Mouse (Mus musculus): ENCODE measurements around the gene Osbpl3. TPM values are rescaled to one million over a fixed set of nuclear protein-coding genes. Genes with fewer than 3 reads are reported as not detected.
"Not testable (repeated sequence)": the region's sequence is repeated elsewhere in the genome, so short reads cannot be mapped to it uniquely, and the experiment has no call there.

The Osbpl3 gene
- polyA plus RNA-seq, 1 experiment from 2014 or later = 8.7 TPM

- Histone ChIP-seq H3K27ac (ENCODE audit: low read depth, low read length) (no peak overlapping the region), H3K4me1 (replicated peaks; ENCODE audit: control insufficient read depth, insufficient read depth, low read length) (no peaks in the 10 kb centered on the region), H3K4me2 (ENCODE audit: low read depth, low read length, severe bottlenecking) (no peak overlapping the region), H3K4me3 (ENCODE audit: low read depth, low read length) (no peak overlapping the region), H3K9ac (ENCODE audit: low read length) (no peak overlapping the region), H3K9me3 (ENCODE audit: control insufficient read depth, low read length) (no peaks in the 10 kb centered on the region), H3K36me3 (ENCODE audit: control insufficient read depth, insufficient read depth, low read length) (no peaks in the 10 kb centered on the region), H3K27me3 (ENCODE audit: control insufficient read depth, insufficient read depth, low read length) (no peaks in the 10 kb centered on the region)
- DNase-seq (ENCODE audit: low spot score) (no peak), ATAC-seq (replicated peaks; ENCODE audit: low FRiP score) (no peak)
- WGBS = 92% methylated on average over 5 of the region's 5 CpGs
Measured at GRCm38 (mm10) chr6:50440966-50441862, 14.8 kb downstream of the Osbpl3 start.

- no peak overlapping the region for H3K4me2 ChIP-seq (ENCODE audit: low read depth, low read length, severe bottlenecking)
- DNase-seq (ENCODE audit: low spot score) (no peak), ATAC-seq (replicated peaks; ENCODE audit: low FRiP score) (no peak)
- H3K27ac ChIP-seq (ENCODE audit: low read depth, low read length) = no peak overlapping the region
- H3K9me3 ChIP-seq (ENCODE audit: control insufficient read depth, low read length) = no peaks in the 10 kb centered on the region
- no peaks in the 10 kb centered on the region for H3K36me3 ChIP-seq (ENCODE audit: control insufficient read depth, insufficient read depth, low read length)
- no peak overlapping the region for H3K9ac ChIP-seq (ENCODE audit: low read length)
- no peak overlapping the region for H3K4me3 ChIP-seq (ENCODE audit: low read depth, low read length)
- WGBS = 94% methylated on average over 7 of the region's 7 CpGs
- H3K27me3 ChIP-seq (ENCODE audit: control insufficient read depth, insufficient read depth, low read length) = no peaks in the 10 kb centered on the region
- no peaks in the 10 kb centered on the region for H3K4me1 ChIP-seq (replicated peaks; ENCODE audit: control insufficient read depth, insufficient read depth, low read length)
Measured at GRCm38 (mm10) chr6:50440197-50440596, 15.8 kb downstream of the Osbpl3 start.

GRCm38 (mm10) chr6:50438900-50439299 lies 17.1 kb downstream of the Osbpl3 start:
- not testable (repeated sequence) for H3K36me3 ChIP-seq (ENCODE audit: control insufficient read depth, insufficient read depth, low read length); ATAC-seq (replicated peaks; ENCODE audit: low FRiP score); H3K4me3 ChIP-seq (ENCODE audit: low read depth, low read length); H3K27ac ChIP-seq (ENCODE audit: low read depth, low read length); H3K4me1 ChIP-seq (replicated peaks; ENCODE audit: control insufficient read depth, insufficient read depth, low read length); H3K9ac ChIP-seq (ENCODE audit: low read length); H3K9me3 ChIP-seq (ENCODE audit: control insufficient read depth, low read length); DNase-seq (ENCODE audit: low spot score); H3K4me2 ChIP-seq (ENCODE audit: low read depth, low read length, severe bottlenecking); H3K27me3 ChIP-seq (ENCODE audit: control insufficient read depth, insufficient read depth, low read length)
- 97% methylated on average over 4 of the region's 4 CpGs for WGBS

GRCm38 (mm10) chr6:50437815-50438214 lies 18.2 kb downstream of the Osbpl3 start:
- Histone ChIP-seq H3K4me2 (ENCODE audit: low read depth, low read length, severe bottlenecking) (no peak overlapping the region), H3K9ac (ENCODE audit: low read length) (no peak overlapping the region), H3K27me3 (ENCODE audit: control insufficient read depth, insufficient read depth, low read length) (no peaks in the 10 kb centered on the region), H3K9me3 (ENCODE audit: control insufficient read depth, low read length) (no peaks in the 10 kb centered on the region), H3K4me1 (replicated peaks; ENCODE audit: control insufficient read depth, insufficient read depth, low read length) (0 out of 2 replicates have a peak, but pooled peaks cover 1% of the 10 kb centered on the region), H3K36me3 (ENCODE audit: control insufficient read depth, insufficient read depth, low read length) (no peaks in the 10 kb centered on the region), H3K4me3 (ENCODE audit: low read depth, low read length) (no peak overlapping the region), H3K27ac (ENCODE audit: low read depth, low read length) (no peak overlapping the region)
- 96% methylated on average over 2 of the region's 2 CpGs for WGBS
- ATAC-seq (replicated peaks; ENCODE audit: low FRiP score) (no peak), DNase-seq (ENCODE audit: low spot score) (no peak)

GRCm38 (mm10) chr6:50436661-50437060 lies 19.3 kb downstream of the Osbpl3 start:
- no peak overlapping the region for H3K9ac ChIP-seq (ENCODE audit: low read length)
- H3K27me3 ChIP-seq (ENCODE audit: control insufficient read depth, insufficient read depth, low read length) = no peaks in the 10 kb centered on the region
- no peak overlapping the region for H3K4me2 ChIP-seq (ENCODE audit: low read depth, low read length, severe bottlenecking)
- DNase-seq (ENCODE audit: low spot score) (no peak), ATAC-seq (replicated peaks; ENCODE audit: low FRiP score) (no peak)
- no peak overlapping the region for H3K4me3 ChIP-seq (ENCODE audit: low read depth, low read length)
- no peak overlapping the region for H3K27ac ChIP-seq (ENCODE audit: low read depth, low read length)
- no peaks in the 10 kb centered on the region for H3K36me3 ChIP-seq (ENCODE audit: control insufficient read depth, insufficient read depth, low read length)
- WGBS = 79% methylated on average over 2 of the region's 2 CpGs
- H3K9me3 ChIP-seq (ENCODE audit: control insufficient read depth, low read length) = no peaks in the 10 kb centered on the region
- H3K4me1 ChIP-seq (replicated peaks; ENCODE audit: control insufficient read depth, insufficient read depth, low read length) = 0 out of 2 replicates have a peak, but pooled peaks cover 1% of the 10 kb centered on the region

- Histone ChIP-seq H3K4me2 (ENCODE audit: low read depth, low read length, severe bottlenecking) (no peak overlapping the region), H3K9ac (ENCODE audit: low read length) (no peak overlapping the region), H3K4me3 (ENCODE audit: low read depth, low read length) (no peak overlapping the region), H3K27ac (ENCODE audit: low read depth, low read length) (peak overlapping the region; percentile 25; the same call in 1 of the 2 replicates), H3K4me1 (replicated peaks; ENCODE audit: control insufficient read depth, insufficient read depth, low read length) (0 out of 2 replicates have a peak, but pooled peaks cover 3% of the 10 kb centered on the region), H3K9me3 (ENCODE audit: control insufficient read depth, low read length) (no peaks in the 10 kb centered on the region), H3K27me3 (ENCODE audit: control insufficient read depth, insufficient read depth, low read length) (no peaks in the 10 kb centered on the region), H3K36me3 (ENCODE audit: control insufficient read depth, insufficient read depth, low read length) (no peaks in the 10 kb centered on the region)
- WGBS = 32% methylated on average over 5 of the region's 5 CpGs
- DNase-seq (ENCODE audit: low spot score) (no peak), ATAC-seq (replicated peaks; ENCODE audit: low FRiP score) (no peak)
Measured at GRCm38 (mm10) chr6:50432491-50432890, 23.5 kb downstream of the Osbpl3 start.

- Histone ChIP-seq H3K4me3 (ENCODE audit: low read depth, low read length) (no peak overlapping the region), H3K9ac (ENCODE audit: low read length) (no peak overlapping the region), H3K27me3 (ENCODE audit: control insufficient read depth, insufficient read depth, low read length) (no peaks in the 10 kb centered on the region), H3K4me2 (ENCODE audit: low read depth, low read length, severe bottlenecking) (no peak overlapping the region), H3K27ac (ENCODE audit: low read depth, low read length) (no peak overlapping the region), H3K4me1 (replicated peaks; ENCODE audit: control insufficient read depth, insufficient read depth, low read length) (0 out of 2 replicates have a peak, but pooled peaks cover 3% of the 10 kb centered on the region), H3K9me3 (ENCODE audit: control insufficient read depth, low read length) (no peaks in the 10 kb centered on the region), H3K36me3 (ENCODE audit: control insufficient read depth, insufficient read depth, low read length) (no peaks in the 10 kb centered on the region)
- ATAC-seq (replicated peaks; ENCODE audit: low FRiP score) (no peak), DNase-seq (ENCODE audit: low spot score) (no peak)
- WGBS = 89% methylated on average over 7 of the region's 7 CpGs
Measured at GRCm38 (mm10) chr6:50429299-50429698, 26.7 kb downstream of the Osbpl3 start.

GRCm38 (mm10) chr6:50427051-50427732 lies 28.8 kb downstream of the Osbpl3 start:
- Histone ChIP-seq H3K4me3 (ENCODE audit: low read depth, low read length) (no peak overlapping the region), H3K9ac (ENCODE audit: low read length) (no peak overlapping the region), H3K9me3 (ENCODE audit: control insufficient read depth, low read length) (no peaks in the 10 kb centered on the region), H3K27me3 (ENCODE audit: control insufficient read depth, insufficient read depth, low read length) (no peaks in the 10 kb centered on the region), H3K27ac (ENCODE audit: low read depth, low read length) (no peak overlapping the region), H3K4me1 (replicated peaks; ENCODE audit: control insufficient read depth, insufficient read depth, low read length) (0 out of 2 replicates have a peak, but pooled peaks cover 2% of the 10 kb centered on the region), H3K4me2 (ENCODE audit: low read depth, low read length, severe bottlenecking) (no peak overlapping the region), H3K36me3 (ENCODE audit: control insufficient read depth, insufficient read depth, low read length) (no peaks in the 10 kb centered on the region)
- no peak for ATAC-seq (replicated peaks; ENCODE audit: low FRiP score)
- WGBS = 90% methylated on average over 11 of the region's 11 CpGs
- no peak for DNase-seq (ENCODE audit: low spot score)
